Mouse (Mus musculus) mouse trophoblast stem cell (cell line): ENCODE data around the gene F930015N05Rik.

Experiments
- in situ Hi-C, 2 experiments: fragments of 300-500 bp; cut with MseI, MboI; formaldehyde crosslinking; loops; 2 replicates in 1 of 2; 3 replicates in 1 of 2; pipeline ENCODE4 v1.15.1; 2025

F930015N05Rik gene

GRCm38 (mm10) chr11:64436412-64436727 lies at the start of gene F930015N05Rik:
Gene F930015N05Rik, minus strand, starts transcription at chr11:64436653.
- in situ Hi-C loops, result loop anchor here (25.0 kb wide), 1 partner anchor 524 kb away; the partner anchor contains the start of gene Hs3st3b1 (in 2 of the 2)

- in situ Hi-C loops, result no loop called here
These were observed 45.0 kb upstream of the F930015N05Rik start for GRCm38 (mm10) chr11:64481445-64481844.

- in situ Hi-C loops, result no loop called here
These were observed 37.2 kb upstream of the F930015N05Rik start for GRCm38 (mm10) chr11:64473679-64474078.

GRCm38 (mm10) chr11:64470689-64471088 lies 34.2 kb upstream of the F930015N05Rik start:
- in situ Hi-C loops, result no loop called here

GRCm38 (mm10) chr11:64468737-64469136 lies 32.3 kb upstream of the F930015N05Rik start:
- in situ Hi-C loops, result no loop called here

- in situ Hi-C loops, result no loop called here
These were observed 25.3 kb upstream of the F930015N05Rik start for GRCm38 (mm10) chr11:64461746-64462145.

- in situ Hi-C loops, result loop anchor here (25.0 kb wide), 1 partner anchor 536 kb away; the partner anchor contains the start of gene Hs3st3b1 (in 2 of the 2)
These were observed 12.3 kb upstream of the F930015N05Rik start for GRCm38 (mm10) chr11:64448586-64449315.

- in situ Hi-C loops, result loop anchor here (25.0 kb wide), 1 partner anchor 533 kb away; the partner anchor contains the start of gene Hs3st3b1 (in 2 of the 2)
These were observed 8.8 kb upstream of the F930015N05Rik start for GRCm38 (mm10) chr11:64445227-64445626.

GRCm38 (mm10) chr11:64442701-64443100 lies 6.2 kb upstream of the F930015N05Rik start:
- in situ Hi-C loops, result loop anchor here (25.0 kb wide), 1 partner anchor 530 kb away; the partner anchor contains the start of gene Hs3st3b1 (in 2 of the 2)

GRCm38 (mm10) chr11:64442119-64442518 lies 5.7 kb upstream of the F930015N05Rik start:
- in situ Hi-C loops, result loop anchor here (25.0 kb wide), 1 partner anchor 530 kb away; the partner anchor contains the start of gene Hs3st3b1 (in 2 of the 2)

- in situ Hi-C loops, result loop anchor here (25.0 kb wide), 1 partner anchor 527 kb away; the partner anchor contains the start of gene Hs3st3b1 (in 2 of the 2)
These were observed 2.5 kb upstream of the F930015N05Rik start for GRCm38 (mm10) chr11:64438909-64439308.

- in situ Hi-C loops, result loop anchor here (25.0 kb wide), 1 partner anchor 525 kb away; the partner anchor contains the start of gene Hs3st3b1 (in 2 of the 2)
These were observed 1.3 kb upstream of the F930015N05Rik start for GRCm38 (mm10) chr11:64437721-64438120.

GRCm38 (mm10) chr11:64436791-64437298 lies 392 bp upstream of the F930015N05Rik start:
- in situ Hi-C loops, result loop anchor here (25.0 kb wide), 1 partner anchor 525 kb away; the partner anchor contains the start of gene Hs3st3b1 (in 2 of the 2)

- in situ Hi-C loops, result loop anchor here (25.0 kb wide), 1 partner anchor 523 kb away; the partner anchor contains the start of gene Hs3st3b1 (in 2 of the 2)
These were observed 674 bp downstream of the F930015N05Rik start for GRCm38 (mm10) chr11:64435546-64436411.

- in situ Hi-C loops, result loop anchor here (25.0 kb wide), 1 partner anchor 523 kb away; the partner anchor contains the start of gene Hs3st3b1 (in 2 of the 2)
These were observed 1.6 kb downstream of the F930015N05Rik start, which contains the start of gene Hs3st3a1 for GRCm38 (mm10) chr11:64434611-64435545. Gene Hs3st3a1, plus strand, starts transcription at chr11:64435332.

- in situ Hi-C loops, result no loop called here
These were observed 17.5 kb downstream of the F930015N05Rik start for GRCm38 (mm10) chr11:64418969-64419368.

GRCm38 (mm10) chr11:64400534-64401093 lies 35.8 kb downstream of the F930015N05Rik start:
- in situ Hi-C loops, result no loop called here

GRCm38 (mm10) chr11:64397612-64398011 lies 38.8 kb downstream of the F930015N05Rik start:
- in situ Hi-C loops, result no loop called here

GRCm38 (mm10) chr11:64396949-64397348 lies 39.5 kb downstream of the F930015N05Rik start:
- in situ Hi-C loops, result no loop called here
